Mouse (Mus musculus) embryonic facial prominence, embryonic 11.5 days (tissue): Measurements from ENCODE around the gene Dnm1. TPM values are rescaled to one million over a fixed set of nuclear protein-coding genes. Genes with fewer than 3 reads are reported as not detected.

Source experiments
- ATAC-seq: fragments of 200-750 bp; cut with Nextera tagmentation; replicated peaks from 2 replicates; pipeline ENCODE4 v1.8.0; 2017; ENCODE audit warnings: low read depth; ENCODE audit not compliant: insufficient number of reproducible peaks, low FRiP score, low TSS enrichment
- DNase-seq: peaks from one replicate; pipeline ENCODE4 v3.0.0-alpha.2; 2015; ENCODE audit warnings: low spot score
- H3K27ac ChIP-seq: fragments of 300-500 bp; sonication (generic); replicated peaks from 2 replicates; pipeline ENCODE4 v1.5.1; 2014; ENCODE audit warnings: mild to moderate bottlenecking, low read depth, low read length, control low read depth
- H3K27me3 ChIP-seq: fragments of 300-500 bp; sonication (generic); 2 replicates; pipeline ENCODE4 v1.6.1; 2014; ENCODE audit warnings: mild to moderate bottlenecking, low read length, moderate library complexity, mixed read lengths; ENCODE audit not compliant: control insufficient read depth, insufficient read depth
- H3K36me3 ChIP-seq: fragments of 300-500 bp; sonication (generic); replicated peaks from 2 replicates; pipeline ENCODE4 v1.6.1; 2014; ENCODE audit warnings: low read depth, mild to moderate bottlenecking, low read length, moderate library complexity, mixed read lengths; ENCODE audit not compliant: control insufficient read depth, insufficient read depth
- H3K4me1 ChIP-seq: fragments of 300-500 bp; sonication (generic); 2 replicates; pipeline ENCODE4 v1.6.1; 2014; ENCODE audit warnings: low read length, mixed read lengths; ENCODE audit not compliant: control insufficient read depth, insufficient read depth
- H3K4me2 ChIP-seq: fragments of 300-500 bp; sonication (generic); 2 replicates; pipeline ENCODE4 v1.6.1; 2014; ENCODE audit warnings: low read depth, mild to moderate bottlenecking, control low read depth, low read length, moderate library complexity
- H3K4me3 ChIP-seq: fragments of 300-500 bp; sonication (generic); 2 replicates; pipeline ENCODE4 v1.5.1; 2014; ENCODE audit warnings: low read depth, low read length, control low read depth
- H3K9ac ChIP-seq: fragments of 300-500 bp; sonication (generic); replicated peaks from 2 replicates; pipeline ENCODE4 v1.6.1; 2014; ENCODE audit warnings: mild to moderate bottlenecking, control low read depth, low read length
- H3K9me3 ChIP-seq: fragments of 300-500 bp; sonication (generic); replicated peaks from 2 replicates; pipeline ENCODE4 v1.6.1; 2016; ENCODE audit warnings: mild to moderate bottlenecking, low read length, inconsistent platforms, mixed read lengths; ENCODE audit not compliant: control insufficient read depth
- WGBS: fragments of 180-500 bp; shearing (Covaris S2); extraction: QIAGEN DNeasy Blood & Tissue Kit; methylation state at CpG from one replicate; pipeline ENCODE4 v1.1.7; 2014; 5-methylcytosine and 5-hydroxymethylcytosine counted together
- polyA plus RNA-seq: library from polyadenylated mRNA; unstranded; fragments of >200 nt; fragmentation: Nextera tagmentation; extraction: Ambion mirVana; gene quantifications from 2 replicates; pipeline ENCODE4 v1.2.1, GENCODE M21; 2014

Gene Dnm1
- polyA plus RNA-seq, 1 experiment from 2014 or later, result 31.0 TPM

DNA sequence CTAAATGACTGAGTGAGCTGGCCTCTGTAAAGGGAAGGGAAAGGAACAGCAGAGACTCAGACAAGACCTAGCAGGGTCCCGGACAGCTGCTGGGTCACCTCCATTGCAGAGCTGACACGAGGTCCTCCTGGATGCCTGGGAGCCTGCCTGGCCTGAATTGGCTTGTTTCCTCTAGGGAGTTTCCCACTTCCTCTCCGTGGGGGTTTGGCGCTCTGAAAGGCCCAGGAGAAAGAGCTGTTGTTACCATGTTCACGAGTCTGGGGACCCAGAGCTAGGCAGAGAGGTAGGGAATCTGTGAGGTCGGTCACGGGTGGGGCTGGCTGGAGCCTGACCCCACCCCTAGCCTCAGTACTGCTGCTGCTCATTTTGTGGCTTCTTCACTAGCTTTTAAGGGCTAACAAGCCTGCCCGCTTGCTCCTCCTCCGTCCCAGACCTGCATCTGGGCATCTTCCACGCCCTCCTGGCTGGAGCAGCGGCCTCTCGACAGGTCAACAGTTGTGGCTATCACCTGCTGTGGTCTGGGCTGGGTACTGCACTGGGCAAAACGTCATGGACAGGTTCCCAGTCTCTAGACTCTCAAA lies 2.6 kb downstream of the Dnm1 start:
- no peak for DNase-seq
- Histone ChIP-seq H3K27me3 (no peaks in the 10 kb centered on the region), H3K27ac (no peak overlapping the region), H3K9me3 (no peaks in the 10 kb centered on the region), H3K4me3 (no peak overlapping the region), H3K4me1 (peaks cover 10% of the 10 kb centered on the region), H3K36me3 (no peaks in the 10 kb centered on the region), H3K4me2 (no peak overlapping the region), H3K9ac (peak overlapping the region; percentile 22; the same call in 1 of the 2 replicates)
- no peak for ATAC-seq
- 49% methylated on average over 13 of the region's 13 CpGs for WGBS

DNA sequence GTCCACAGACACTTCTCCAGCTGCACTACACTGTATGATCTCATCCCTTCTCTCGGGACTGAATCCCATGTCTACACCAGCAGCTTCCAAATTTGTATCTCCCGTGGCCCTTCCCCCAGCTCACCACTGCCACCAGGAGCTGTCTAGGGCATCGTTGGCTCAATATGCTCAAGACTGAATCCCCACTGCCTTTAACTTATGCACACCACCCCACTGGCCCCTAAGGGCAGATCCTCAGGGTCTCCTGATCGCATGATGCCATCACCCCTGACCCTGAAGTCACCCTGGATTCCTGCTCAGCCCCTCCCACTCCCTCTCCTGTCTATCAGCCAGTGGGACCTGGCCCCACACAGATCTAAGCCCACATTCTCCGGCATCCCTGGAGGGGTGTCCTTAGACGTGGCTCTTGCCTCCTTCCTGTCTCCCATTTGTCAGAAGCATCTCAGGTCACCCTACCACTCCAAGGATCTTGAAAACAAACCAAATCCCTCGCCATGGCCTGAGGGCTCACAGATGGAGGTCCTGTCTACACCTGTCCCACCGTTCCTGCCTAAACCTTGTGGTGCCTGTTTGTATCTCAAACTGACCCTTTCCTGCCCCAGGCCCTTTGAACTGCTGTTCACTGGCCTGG lies 3.4 kb downstream of the Dnm1 start:
- Histone ChIP-seq H3K27me3 (no peaks in the 10 kb centered on the region), H3K9me3 (no peaks in the 10 kb centered on the region), H3K4me3 (no peak overlapping the region), H3K27ac (no peak overlapping the region), H3K9ac (peak overlapping the region; percentile 22; the same call in 1 of the 2 replicates), H3K4me2 (no peak overlapping the region), H3K4me1 (peaks cover 10% of the 10 kb centered on the region), H3K36me3 (no peaks in the 10 kb centered on the region)
- ATAC-seq, result no peak
- WGBS, result 45% methylated on average over 8 of the region's 8 CpGs
- no peak for DNase-seq

DNA sequence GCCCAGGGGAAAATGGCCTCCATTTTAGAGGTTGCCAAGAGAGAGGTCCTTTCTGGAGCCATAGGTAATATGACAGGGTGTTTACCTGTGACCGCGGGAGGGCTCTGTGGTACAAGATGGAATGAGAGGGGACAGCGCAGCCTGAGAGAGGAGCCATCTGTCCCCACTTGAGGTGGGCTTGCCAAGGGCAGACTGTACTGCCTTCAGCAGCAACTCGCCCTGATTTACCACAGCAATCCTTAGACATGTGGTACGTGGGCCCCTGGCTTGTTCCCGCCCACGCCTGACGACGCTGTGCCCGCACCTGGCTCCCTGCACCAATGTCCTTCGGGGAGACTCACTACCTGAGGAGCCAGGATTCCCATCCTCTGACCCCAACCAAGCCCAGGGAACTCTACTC lies 4.8 kb downstream of the Dnm1 start:
- H3K9me3 ChIP-seq, result no peaks in the 10 kb centered on the region
- WGBS, result 78% methylated on average over 11 of the region's 11 CpGs
- no peak overlapping the region for H3K4me2 ChIP-seq
- H3K27me3 ChIP-seq, result no peaks in the 10 kb centered on the region
- H3K27ac ChIP-seq, result no peak overlapping the region
- no peak for DNase-seq
- peaks cover 10% of the 10 kb centered on the region for H3K4me1 ChIP-seq
- H3K9ac ChIP-seq, result no peak overlapping the region
- no peak for ATAC-seq
- H3K4me3 ChIP-seq, result no peak overlapping the region
- no peaks in the 10 kb centered on the region for H3K36me3 ChIP-seq

DNA sequence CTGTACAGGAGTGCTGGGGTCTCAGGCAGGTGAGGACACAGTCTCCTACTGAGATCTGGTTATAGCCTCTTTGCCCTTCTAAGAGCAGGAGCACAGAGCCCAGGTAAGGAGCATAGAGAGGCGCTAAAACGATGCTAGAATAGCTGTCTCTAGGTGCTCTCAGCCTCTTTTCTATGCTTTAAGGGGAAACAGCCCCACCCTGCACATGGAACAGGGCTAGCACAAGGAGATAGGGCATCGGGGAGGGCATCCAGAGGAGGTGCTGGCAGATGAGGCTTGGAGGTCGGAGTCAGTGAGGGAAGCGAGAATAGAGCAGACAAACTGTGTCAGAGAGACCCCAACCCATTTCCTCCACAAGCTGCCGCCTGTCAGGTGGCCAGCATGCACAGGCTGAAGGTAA lies 6.1 kb downstream of the Dnm1 start:
- whole genome bisulfite sequencing, result 79% methylated on average over 6 of the region's 6 CpGs

DNA sequence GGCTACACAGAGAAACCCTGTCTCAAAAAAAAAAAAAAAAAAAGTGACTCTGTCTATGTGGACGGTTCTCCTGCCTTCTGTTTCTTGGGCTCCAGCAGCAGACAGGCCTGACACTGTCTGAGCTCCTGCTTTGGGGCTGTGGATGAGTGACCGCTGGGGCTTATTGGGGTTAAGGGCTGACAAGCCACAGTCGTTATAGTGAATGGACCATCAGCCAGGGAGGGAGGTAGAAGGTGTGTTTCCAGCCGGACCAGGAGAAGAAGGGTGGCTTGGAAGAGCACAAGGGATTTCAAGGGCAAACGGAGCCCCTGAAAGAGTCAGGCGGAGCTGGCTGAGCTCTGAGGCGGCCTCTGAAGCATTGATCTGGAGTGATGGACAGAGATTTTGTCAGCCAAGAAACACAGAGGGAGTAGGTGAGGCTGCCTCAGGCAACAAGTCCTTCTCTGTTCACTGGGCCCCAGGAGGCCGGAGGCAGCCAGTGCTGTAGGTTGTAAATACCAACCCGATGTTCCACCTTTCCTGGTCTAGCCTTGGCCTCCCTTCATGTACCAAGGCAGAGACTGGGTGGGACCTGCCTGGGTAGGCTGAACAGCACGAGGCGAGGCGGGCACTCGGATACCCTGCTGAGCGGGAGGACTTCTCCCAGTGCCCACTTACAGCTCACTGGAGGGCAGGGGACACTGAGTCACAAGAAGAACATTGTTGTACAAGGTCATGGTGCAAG lies 8.4 kb downstream of the Dnm1 start:
- H3K9ac ChIP-seq, result no peak overlapping the region
- no peak for DNase-seq
- no peak for ATAC-seq

More for the DNA sequence above, 6.1 kb downstream of the Dnm1 start:
- DNase-seq, result no peak
- Histone ChIP-seq H3K4me1 (peaks cover 10% of the 10 kb centered on the region), H3K4me3 (no peak overlapping the region), H3K27me3 (no peaks in the 10 kb centered on the region), H3K4me2 (no peak overlapping the region), H3K9me3 (no peaks in the 10 kb centered on the region), H3K9ac (no peak overlapping the region), H3K27ac (no peak overlapping the region), H3K36me3 (no peaks in the 10 kb centered on the region)
- ATAC-seq, result no peak

DNA sequence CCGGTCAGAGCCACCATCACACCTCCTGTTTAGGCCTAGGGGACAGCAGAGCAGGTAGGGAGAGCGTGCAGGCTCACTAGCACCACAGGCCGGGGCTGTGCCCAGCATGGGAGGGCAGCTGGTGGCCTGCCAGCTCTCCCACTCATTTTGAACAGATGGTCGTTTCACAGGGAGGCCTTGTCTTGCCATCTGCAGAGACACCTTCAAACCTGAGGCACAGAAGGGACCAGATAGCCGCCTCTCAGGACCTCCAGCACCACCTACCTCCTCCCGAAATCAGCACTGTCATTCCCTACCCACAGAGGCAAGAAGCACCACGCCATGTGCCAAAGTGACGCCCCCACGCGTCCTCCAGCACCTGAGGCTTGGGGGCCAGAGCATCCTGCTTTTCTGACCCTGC lies 9.1 kb downstream of the Dnm1 start:
- no peak overlapping the region for H3K4me2 ChIP-seq
- H3K27ac ChIP-seq, result no peak overlapping the region
- 77% methylated on average over 10 of the region's 10 CpGs for WGBS
- no peak overlapping the region for H3K9ac ChIP-seq
- H3K4me1 ChIP-seq, result no peaks in the 10 kb centered on the region
- ATAC-seq (no peak), DNase-seq (no peak)
- no peaks in the 10 kb centered on the region for H3K9me3 ChIP-seq
- no peaks in the 10 kb centered on the region for H3K27me3 ChIP-seq
- H3K4me3 ChIP-seq, result no peak overlapping the region
- no peaks in the 10 kb centered on the region for H3K36me3 ChIP-seq

More for the DNA sequence above, 8.4 kb downstream of the Dnm1 start:
- no peaks in the 10 kb centered on the region for H3K9me3 ChIP-seq
- no peak overlapping the region for H3K4me3 ChIP-seq
- WGBS, result 68% methylated on average over 14 of the region's 14 CpGs
- no peaks in the 10 kb centered on the region for H3K27me3 ChIP-seq
- no peak overlapping the region for H3K4me2 ChIP-seq
- no peaks in the 10 kb centered on the region for H3K4me1 ChIP-seq
- H3K27ac ChIP-seq, result no peak overlapping the region
- H3K36me3 ChIP-seq, result no peaks in the 10 kb centered on the region

DNA sequence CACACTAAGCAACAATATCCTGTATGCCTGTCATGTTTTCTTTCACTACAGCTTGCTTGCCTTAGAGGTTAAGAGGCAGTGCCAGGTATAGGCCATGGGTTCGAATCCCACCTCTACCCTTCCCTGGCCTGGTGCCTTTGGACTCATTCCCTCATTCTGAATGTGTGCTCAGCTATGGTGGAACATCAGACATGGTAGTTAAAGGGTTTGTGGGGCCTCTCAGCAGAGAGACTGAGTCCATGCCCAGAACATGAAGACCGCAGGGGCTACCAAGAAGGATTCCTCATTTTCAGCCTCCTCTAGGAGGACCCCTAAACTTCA lies 9.8 kb downstream of the Dnm1 start:
- no peaks in the 10 kb centered on the region for H3K4me1 ChIP-seq
- no peak overlapping the region for H3K4me2 ChIP-seq
- H3K27ac ChIP-seq, result no peak overlapping the region
- H3K4me3 ChIP-seq, result no peak overlapping the region
- H3K36me3 ChIP-seq, result no peaks in the 10 kb centered on the region; the same call in 1 of the 2 replicates
- no peaks in the 10 kb centered on the region for H3K9me3 ChIP-seq
- DNase-seq (no peak), ATAC-seq (no peak)
- 96% methylated on average over 2 of the region's 2 CpGs for WGBS
- no peak overlapping the region for H3K9ac ChIP-seq
- no peaks in the 10 kb centered on the region for H3K27me3 ChIP-seq
